Mouse (Mus musculus): Measurements from ENCODE around the gene Slc1a3. TPM values are rescaled to one million over a fixed set of nuclear protein-coding genes. Genes with fewer than 3 reads are reported as not detected.
"Not testable (repeated sequence)": the region's sequence is repeated elsewhere in the genome, so short reads cannot be mapped to it uniquely, and the experiment has no call there.

The Slc1a3 gene
- total and polyA plus RNA-seq, 3 experiments = 1.6 to 2.5 (median 1.9) TPM

DNA sequence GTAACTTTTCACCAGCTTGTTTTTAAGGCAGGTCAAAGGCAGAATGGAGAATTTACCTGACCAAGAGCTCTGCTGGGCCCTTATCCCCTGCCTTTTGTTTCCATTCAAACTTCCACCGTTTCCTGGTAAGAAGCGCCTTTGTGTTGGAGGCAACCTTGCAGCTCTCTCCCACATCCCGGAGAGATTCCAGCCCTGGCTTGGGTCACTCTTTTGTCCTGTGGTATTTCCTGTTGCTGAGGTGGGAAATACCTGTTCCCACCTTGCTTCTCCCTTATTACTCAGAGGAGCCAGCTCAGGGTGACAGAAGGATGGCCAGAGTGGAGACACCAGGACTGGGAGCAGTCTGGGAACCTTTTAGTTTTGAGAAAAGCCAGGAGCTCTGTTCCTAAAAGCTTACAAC is 12.6 kb downstream of the Slc1a3 start:
- TF ChIP-seq EP300 (IDR thresholded peaks at IDR 0.05; ENCODE audit: insufficient read depth, low read depth, low read length) = no peak
- TF ChIP-seq POLR2A (IDR thresholded peaks at IDR 0.05; ENCODE audit: insufficient read depth, low read depth, low read length) = no peak
- TF ChIP-seq CTCF (IDR thresholded peaks at IDR 0.05) = no peak
- Histone ChIP-seq H3K27me3 (ENCODE audit: control insufficient read depth, insufficient read depth, low read length) (no peaks in the 10 kb centered on the region), H3K27ac (no peak overlapping the region)

GRCm38 (mm10) chr15:8697500-8697899 is 13.1 kb downstream of the Slc1a3 start:
- WGBS = 72% methylated on average over 3 of the region's 3 CpGs
- Histone ChIP-seq H3K9ac (ENCODE audit: low read depth, low read length) (no peak overlapping the region), H3K36me3 (ENCODE audit: control insufficient read depth, insufficient read depth, low read length) (no peaks in the 10 kb centered on the region), H3K4me3 (no peak overlapping the region), H3K4me1 (ENCODE audit: control insufficient read depth, insufficient read depth, low read length) (no peaks in the 10 kb centered on the region; the same call in 1 of the 2 replicates), H3K27me3 (ENCODE audit: control insufficient read depth, insufficient read depth, low read length) (no peaks in the 10 kb centered on the region), H3K79me2 (replicated peaks; ENCODE audit: control insufficient read depth, insufficient read depth, low read length) (no peaks in the 10 kb centered on the region), H3K27ac (no peak overlapping the region)
- intact Hi-C loops (cut with DNase I) = no loop called here
- DNase-seq = no peak
- TF ChIP-seq POLR2A (IDR thresholded peaks at IDR 0.05; ENCODE audit: insufficient read depth, low read depth, low read length) (no peak), EP300 (IDR thresholded peaks at IDR 0.05; ENCODE audit: insufficient read depth, low read depth, low read length) (no peak), CTCF (IDR thresholded peaks at IDR 0.05) (no peak)

More for the DNA sequence above, 12.6 kb downstream of the Slc1a3 start:
- 47% methylated on average over 3 of the region's 3 CpGs for whole genome bisulfite sequencing
- Histone ChIP-seq H3K4me3 (no peak overlapping the region), H3K9ac (ENCODE audit: low read depth, low read length) (no peak overlapping the region), H3K79me2 (replicated peaks; ENCODE audit: control insufficient read depth, insufficient read depth, low read length) (no peaks in the 10 kb centered on the region), H3K4me1 (ENCODE audit: control insufficient read depth, insufficient read depth, low read length) (no peaks in the 10 kb centered on the region; the same call in 1 of the 2 replicates), H3K36me3 (ENCODE audit: control insufficient read depth, insufficient read depth, low read length) (no peaks in the 10 kb centered on the region)
- DNase-seq = no peak
- intact Hi-C loops (cut with DNase I) = no loop called here

DNA sequence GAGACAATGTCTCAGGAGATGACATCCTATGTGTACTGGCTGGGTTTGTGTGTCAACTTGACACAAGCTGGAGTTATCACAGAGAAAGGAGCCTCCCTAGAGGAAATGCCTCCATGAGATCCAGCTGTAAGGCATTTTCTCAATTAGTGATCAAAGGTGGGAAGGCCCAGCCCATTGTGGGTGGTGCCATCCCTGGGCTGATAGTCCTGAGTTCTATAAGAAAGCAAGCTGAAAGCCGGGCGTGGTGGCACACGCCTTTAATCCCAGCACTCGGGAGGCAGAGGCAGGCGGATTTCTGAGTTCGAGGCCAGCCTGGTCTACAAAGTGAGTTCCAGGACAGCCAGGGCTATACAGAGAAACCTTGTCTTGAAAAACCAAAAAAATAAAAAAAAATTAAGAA is 20.4 kb downstream of the Slc1a3 start:
- intact Hi-C loops (cut with DNase I); H3K27ac ChIP-seq: not testable (repeated sequence)
- 93% methylated on average over 6 of the region's 6 CpGs for WGBS

GRCm38 (mm10) chr15:8686846-8687245 is 23.7 kb downstream of the Slc1a3 start:
- H3K27me3 ChIP-seq (ENCODE audit: control insufficient read depth, insufficient read depth, low read length) = no peaks in the 10 kb centered on the region
- H3K36me3 ChIP-seq (ENCODE audit: control insufficient read depth, insufficient read depth, low read length) = no peaks in the 10 kb centered on the region
- intact Hi-C loops (cut with DNase I) = no loop called here
- 57% methylated on average over 4 of the region's 4 CpGs for whole genome bisulfite sequencing
- DNase-seq = no peak
- no peak overlapping the region for H3K9ac ChIP-seq (ENCODE audit: low read depth, low read length)
- no peak overlapping the region for H3K4me3 ChIP-seq
- no peak overlapping the region for H3K27ac ChIP-seq
- H3K4me1 ChIP-seq (ENCODE audit: control insufficient read depth, insufficient read depth, low read length) = no peaks in the 10 kb centered on the region
- H3K79me2 ChIP-seq (replicated peaks; ENCODE audit: control insufficient read depth, insufficient read depth, low read length) = no peaks in the 10 kb centered on the region
- TF ChIP-seq POLR2A (IDR thresholded peaks at IDR 0.05; ENCODE audit: insufficient read depth, low read depth, low read length) (no peak), EP300 (IDR thresholded peaks at IDR 0.05; ENCODE audit: insufficient read depth, low read depth, low read length) (no peak), CTCF (IDR thresholded peaks at IDR 0.05) (no peak)

More for the DNA sequence above, 20.4 kb downstream of the Slc1a3 start:
- not testable (repeated sequence) for H3K27me3 ChIP-seq (ENCODE audit: control insufficient read depth, insufficient read depth, low read length); H3K9ac ChIP-seq (ENCODE audit: low read depth, low read length); H3K36me3 ChIP-seq (ENCODE audit: control insufficient read depth, insufficient read depth, low read length); DNase-seq; H3K79me2 ChIP-seq (replicated peaks; ENCODE audit: control insufficient read depth, insufficient read depth, low read length); H3K4me1 ChIP-seq (ENCODE audit: control insufficient read depth, insufficient read depth, low read length); H3K4me3 ChIP-seq

- Histone ChIP-seq H3K27ac (no peak overlapping the region), H3K9ac (ENCODE audit: low read depth, low read length) (no peak overlapping the region), H3K79me2 (replicated peaks; ENCODE audit: control insufficient read depth, insufficient read depth, low read length) (no peaks in the 10 kb centered on the region), H3K27me3 (ENCODE audit: control insufficient read depth, insufficient read depth, low read length) (no peaks in the 10 kb centered on the region), H3K36me3 (ENCODE audit: control insufficient read depth, insufficient read depth, low read length) (no peaks in the 10 kb centered on the region), H3K4me3 (no peak overlapping the region), H3K4me1 (ENCODE audit: control insufficient read depth, insufficient read depth, low read length) (no peaks in the 10 kb centered on the region)
- TF ChIP-seq CTCF (IDR thresholded peaks at IDR 0.05) (no peak), POLR2A (IDR thresholded peaks at IDR 0.05; ENCODE audit: insufficient read depth, low read depth, low read length) (no peak), EP300 (IDR thresholded peaks at IDR 0.05; ENCODE audit: insufficient read depth, low read depth, low read length) (no peak)
- WGBS = 95% methylated on average over 7 of the region's 7 CpGs
- intact Hi-C loops (cut with DNase I) = no loop called here
- no peak for DNase-seq
These were observed 25.1 kb downstream of the Slc1a3 start for GRCm38 (mm10) chr15:8685506-8685905.

- no peaks in the 10 kb centered on the region for H3K4me1 ChIP-seq (ENCODE audit: control insufficient read depth, insufficient read depth, low read length)
- DNase-seq = no peak
- no peaks in the 10 kb centered on the region for H3K27me3 ChIP-seq (ENCODE audit: control insufficient read depth, insufficient read depth, low read length)
- H3K36me3 ChIP-seq (ENCODE audit: control insufficient read depth, insufficient read depth, low read length) = no peaks in the 10 kb centered on the region
- no peaks in the 10 kb centered on the region for H3K79me2 ChIP-seq (replicated peaks; ENCODE audit: control insufficient read depth, insufficient read depth, low read length)
- no peak overlapping the region for H3K9ac ChIP-seq (ENCODE audit: low read depth, low read length)
- intact Hi-C loops (cut with DNase I) = no loop called here
- WGBS = 74% methylated on average over 3 of the region's 3 CpGs
- H3K4me3 ChIP-seq = no peak overlapping the region
- TF ChIP-seq POLR2A (IDR thresholded peaks at IDR 0.05; ENCODE audit: insufficient read depth, low read depth, low read length) (no peak), CTCF (IDR thresholded peaks at IDR 0.05) (no peak), EP300 (IDR thresholded peaks at IDR 0.05; ENCODE audit: insufficient read depth, low read depth, low read length) (no peak)
- no peak overlapping the region for H3K27ac ChIP-seq
These were observed 26.3 kb downstream of the Slc1a3 start for GRCm38 (mm10) chr15:8684263-8684662.

Data from heart, adult 2 months (tissue).